Mouse (Mus musculus) embryonic facial prominence, embryonic 10.5 days (tissue): ENCODE measurements around the gene Adgrg5. TPM values are rescaled to one million over a fixed set of nuclear protein-coding genes. Genes with fewer than 3 reads are reported as not detected.

Experiments
- DNase-seq: peaks from one replicate; pipeline ENCODE4 v3.0.0-alpha.2; 2017; ENCODE audit warnings: low spot score
- H3K27ac ChIP-seq: fragments of 300-500 bp; sonication (generic); replicated peaks from 2 replicates; pipeline ENCODE4 v1.5.1; 2016; ENCODE audit warnings: mild to moderate bottlenecking
- H3K27me3 ChIP-seq: fragments of 300-500 bp; sonication (generic); replicated peaks from 2 replicates; pipeline ENCODE4 v1.6.1; 2016; ENCODE audit warnings: low read depth, mild to moderate bottlenecking; ENCODE audit not compliant: poor library complexity, severe bottlenecking
- H3K36me3 ChIP-seq: fragments of 300-500 bp; sonication (generic); replicated peaks from 2 replicates; pipeline ENCODE4 v1.6.1; 2016; ENCODE audit warnings: mild to moderate bottlenecking, moderate library complexity
- H3K4me1 ChIP-seq: fragments of 300-500 bp; sonication (generic); 2 replicates; pipeline ENCODE4 v1.6.1; 2016
- H3K4me3 ChIP-seq: fragments of 300-500 bp; sonication (generic); 2 replicates; pipeline ENCODE4 v1.5.1; 2016; ENCODE audit warnings: mild to moderate bottlenecking, moderate library complexity
- H3K9me3 ChIP-seq: fragments of 300-500 bp; sonication (generic); 2 replicates; pipeline ENCODE4 v1.6.1; 2016; ENCODE audit warnings: mild to moderate bottlenecking
- WGBS: fragments of 180-500 bp; shearing (Covaris S2); methylation state at CpG from one replicate; pipeline ENCODE4 v1.1.7; 2016; 5-methylcytosine and 5-hydroxymethylcytosine counted together
- polyA plus RNA-seq: library from polyadenylated mRNA; unstranded; fragments of >200 nt; fragmentation: Nextera tagmentation; extraction: Ambion mirVana; gene quantifications from 2 replicates; pipeline ENCODE4 v1.2.1, GENCODE M21; 2016

Adgrg5 gene
- polyA plus RNA-seq, 1 experiment from 2014 or later: 0.51 TPM

- H3K27me3 ChIP-seq: no peaks in the 10 kb centered on the region
- DNase-seq: peak; percentile 7
- H3K4me1 ChIP-seq: peaks cover 31% of the 10 kb centered on the region
- H3K27ac ChIP-seq: no peak overlapping the region
- WGBS: 83% methylated on average over 12 of the region's 12 CpGs
- no peak overlapping the region for H3K4me3 ChIP-seq
- no peaks in the 10 kb centered on the region for H3K9me3 ChIP-seq
- peaks cover 73% of the 10 kb centered on the region for H3K36me3 ChIP-seq
Measured at GRCm38 (mm10) chr8:94903709-94904108, 19.8 kb upstream of the Adgrg5 start.

GRCm38 (mm10) chr8:94904450-94905175, 18.9 kb upstream of the Adgrg5 start:
- Histone ChIP-seq H3K9me3 (no peaks in the 10 kb centered on the region), H3K27me3 (no peaks in the 10 kb centered on the region), H3K27ac (no peak overlapping the region), H3K4me3 (no peak overlapping the region), H3K4me1 (peaks cover 27% of the 10 kb centered on the region), H3K36me3 (peaks cover 79% of the 10 kb centered on the region)
- 84% methylated on average over 12 of the region's 12 CpGs for WGBS
- DNase-seq: peak; percentile 6

GRCm38 (mm10) chr8:94907591-94908300, 15.7 kb upstream of the Adgrg5 start:
- H3K4me3 ChIP-seq: no peak overlapping the region
- peak; percentile 6 for DNase-seq
- H3K27me3 ChIP-seq: peaks cover 16% of the 10 kb centered on the region
- H3K9me3 ChIP-seq: no peaks in the 10 kb centered on the region
- peaks cover 88% of the 10 kb centered on the region for H3K36me3 ChIP-seq
- 87% methylated on average over 18 of the region's 18 CpGs for WGBS
- peaks cover 18% of the 10 kb centered on the region for H3K4me1 ChIP-seq
- no peak overlapping the region for H3K27ac ChIP-seq

DNA sequence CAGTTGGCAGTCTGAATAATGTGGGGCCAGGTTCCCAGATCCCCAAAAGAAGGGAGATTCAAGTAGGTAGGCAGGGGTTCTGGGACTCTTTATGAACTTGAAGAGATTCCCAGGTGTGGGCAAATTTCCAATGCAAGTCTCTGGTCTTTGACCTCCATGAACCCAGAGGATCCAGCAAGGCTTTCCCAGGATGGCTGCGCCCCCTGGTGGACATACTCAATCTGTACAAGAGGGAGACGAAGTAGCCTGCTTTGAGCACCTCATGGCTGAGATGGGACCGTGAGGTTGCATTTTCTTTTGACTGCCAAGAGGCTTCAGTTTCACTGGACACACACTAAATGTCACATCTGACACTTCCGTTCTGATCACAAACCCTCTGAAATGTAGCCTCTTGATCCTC, 14.6 kb upstream of the Adgrg5 start:
- WGBS: 5% methylated on average over 4 of the region's 4 CpGs
- H3K27me3 ChIP-seq: peaks cover 27% of the 10 kb centered on the region
- no peak overlapping the region for H3K27ac ChIP-seq
- H3K4me1 ChIP-seq: peaks cover 29% of the 10 kb centered on the region
- H3K36me3 ChIP-seq: peaks cover 84% of the 10 kb centered on the region
- DNase-seq: peak; percentile 87
- no peaks in the 10 kb centered on the region for H3K9me3 ChIP-seq
- no peak overlapping the region for H3K4me3 ChIP-seq

DNA sequence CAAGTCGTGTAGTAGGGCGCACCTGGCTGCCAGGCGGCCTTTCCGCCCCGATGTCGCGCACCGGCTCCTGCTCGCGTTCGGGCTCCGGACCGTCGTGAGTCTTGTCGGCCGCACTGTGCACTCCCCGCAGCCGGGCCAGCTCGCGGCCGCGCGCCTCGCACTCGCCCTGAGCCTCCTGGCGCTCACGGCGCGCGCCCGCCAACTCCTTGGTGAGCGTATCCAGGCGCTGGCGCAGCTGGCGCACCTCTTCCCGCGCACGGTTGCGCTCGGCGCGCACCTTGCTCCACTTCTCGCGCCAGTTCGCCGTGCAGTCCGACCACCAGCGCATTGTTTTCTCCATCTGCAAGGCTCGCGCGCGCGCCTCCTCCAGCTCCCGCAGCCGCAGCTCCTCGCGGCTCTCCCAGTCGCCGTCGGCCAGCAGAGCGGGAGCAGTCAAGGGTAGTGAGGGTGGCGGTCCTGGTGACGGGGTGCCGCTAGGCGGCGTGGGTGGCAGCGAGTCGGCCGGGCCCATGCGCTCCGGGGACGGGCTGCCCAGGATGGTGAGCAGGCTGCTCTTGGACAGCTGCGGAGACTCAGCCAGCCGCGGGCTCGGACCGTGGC, 10.3 kb upstream of the Adgrg5 start:
- no peaks in the 10 kb centered on the region for H3K9me3 ChIP-seq
- peak overlapping the region; percentile 80 for H3K27ac ChIP-seq
- peak overlapping the region; percentile 65 for H3K4me3 ChIP-seq
- peak; percentile 89 for DNase-seq
- peaks cover 43% of the 10 kb centered on the region for H3K36me3 ChIP-seq
- peaks cover 68% of the 10 kb centered on the region for H3K4me1 ChIP-seq
- WGBS: 5% methylated on average over 77 of the region's 77 CpGs
- H3K27me3 ChIP-seq: peaks cover 45% of the 10 kb centered on the region

DNA sequence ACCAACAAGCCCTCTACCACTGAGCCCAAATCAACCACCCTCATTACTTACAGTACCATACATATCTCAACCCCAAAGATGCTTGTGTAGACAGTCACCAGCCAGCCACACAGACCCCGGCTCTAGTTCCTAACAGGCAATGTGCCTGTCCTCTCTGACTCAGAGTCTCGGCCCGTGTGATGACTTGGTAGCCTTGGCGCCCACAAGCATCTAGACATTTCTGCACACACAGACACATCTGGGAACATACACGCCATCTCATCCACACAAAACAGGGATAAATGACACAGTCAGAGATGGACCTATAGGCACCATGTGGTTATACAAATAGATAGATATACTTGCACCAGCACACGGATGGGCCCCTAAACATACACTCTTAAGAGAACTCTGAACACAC, 9.2 kb upstream of the Adgrg5 start:
- Histone ChIP-seq H3K4me1 (peaks cover 64% of the 10 kb centered on the region), H3K27ac (peak overlapping the region; percentile 80), H3K27me3 (peaks cover 53% of the 10 kb centered on the region), H3K9me3 (no peaks in the 10 kb centered on the region), H3K36me3 (peaks cover 35% of the 10 kb centered on the region), H3K4me3 (peak overlapping the region; percentile 65)
- 82% methylated on average over 6 of the region's 6 CpGs for WGBS
- no peak for DNase-seq

DNA sequence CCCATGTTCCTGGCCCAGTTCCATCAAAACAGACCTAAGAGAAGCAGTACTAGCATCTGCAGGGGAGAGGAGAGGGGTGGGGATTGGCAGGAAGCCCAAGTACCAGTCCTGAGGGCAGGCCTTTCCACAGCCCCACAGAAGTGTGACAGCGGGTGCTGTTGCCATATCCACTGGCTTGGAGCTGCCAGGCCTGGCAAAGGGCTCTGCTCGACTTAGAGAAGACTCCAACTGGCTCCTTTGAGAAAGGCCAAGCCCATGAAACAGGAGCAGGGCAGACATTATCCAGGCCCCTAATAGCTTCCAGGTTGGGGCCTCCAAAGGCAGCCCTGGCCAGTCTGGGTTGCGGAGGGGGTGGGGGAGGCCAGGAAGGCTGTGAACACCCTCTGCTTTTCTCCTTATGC, 8.8 kb upstream of the Adgrg5 start:
- Histone ChIP-seq H3K27ac (peak overlapping the region; percentile 80), H3K4me1 (peaks cover 64% of the 10 kb centered on the region)
- DNase-seq: peak; percentile 85

GRCm38 (mm10) chr8:94916311-94916959, 7.1 kb upstream of the Adgrg5 start:
- H3K27me3 ChIP-seq: peaks cover 50% of the 10 kb centered on the region
- no peaks in the 10 kb centered on the region for H3K9me3 ChIP-seq
- H3K4me1 ChIP-seq: peaks cover 60% of the 10 kb centered on the region
- 46% methylated on average over 9 of the region's 9 CpGs for WGBS
- peak overlapping the region; percentile 96 for H3K4me3 ChIP-seq
- peaks cover 20% of the 10 kb centered on the region for H3K36me3 ChIP-seq
- DNase-seq: no peak
- peak overlapping the region; percentile 98 for H3K27ac ChIP-seq

More for the DNA sequence above, 8.8 kb upstream of the Adgrg5 start:
- Histone ChIP-seq H3K36me3 (peaks cover 30% of the 10 kb centered on the region), H3K27me3 (peaks cover 53% of the 10 kb centered on the region), H3K9me3 (no peaks in the 10 kb centered on the region), H3K4me3 (peak overlapping the region; percentile 41)
- 32% methylated on average over 3 of the region's 3 CpGs for WGBS

- Histone ChIP-seq H3K9me3 (no peaks in the 10 kb centered on the region), H3K27me3 (peaks cover 45% of the 10 kb centered on the region), H3K36me3 (peaks cover 15% of the 10 kb centered on the region), H3K4me3 (peak overlapping the region; percentile 96), H3K27ac (peak overlapping the region; percentile 98), H3K4me1 (peaks cover 58% of the 10 kb centered on the region)
- WGBS: 9% methylated on average over 10 of the region's 10 CpGs
- no peak for DNase-seq
Measured at GRCm38 (mm10) chr8:94916960-94917324, 6.6 kb upstream of the Adgrg5 start.

DNA sequence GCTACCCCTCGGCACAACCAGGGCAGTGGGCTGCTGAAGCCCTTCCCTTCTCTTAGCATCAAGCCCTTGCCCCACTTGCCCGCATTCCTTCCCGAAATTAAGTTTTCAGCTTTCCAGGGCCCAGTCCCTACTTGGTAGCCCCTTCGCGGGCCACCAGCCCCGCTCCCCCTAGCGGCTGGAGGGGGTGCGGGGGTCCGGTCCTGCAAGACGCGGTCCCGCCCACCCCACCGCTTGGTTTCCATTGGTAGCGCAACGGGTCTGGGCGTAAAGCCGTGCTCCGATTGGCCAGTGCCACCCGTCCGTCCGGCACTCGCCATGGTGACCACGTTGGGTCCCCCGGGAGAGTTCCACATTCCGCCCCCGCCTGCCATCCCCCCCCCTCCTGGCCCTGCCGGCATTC, 6.1 kb upstream of the Adgrg5 start:
- Histone ChIP-seq H3K27me3 (peaks cover 41% of the 10 kb centered on the region), H3K9me3 (no peaks in the 10 kb centered on the region), H3K4me1 (peaks cover 60% of the 10 kb centered on the region), H3K4me3 (peak overlapping the region; percentile 96), H3K27ac (peak overlapping the region; percentile 98), H3K36me3 (peaks cover 10% of the 10 kb centered on the region)
- DNase-seq: peak; percentile 99
- under 1% methylated on average over 27 of the region's 27 CpGs for WGBS

DNA sequence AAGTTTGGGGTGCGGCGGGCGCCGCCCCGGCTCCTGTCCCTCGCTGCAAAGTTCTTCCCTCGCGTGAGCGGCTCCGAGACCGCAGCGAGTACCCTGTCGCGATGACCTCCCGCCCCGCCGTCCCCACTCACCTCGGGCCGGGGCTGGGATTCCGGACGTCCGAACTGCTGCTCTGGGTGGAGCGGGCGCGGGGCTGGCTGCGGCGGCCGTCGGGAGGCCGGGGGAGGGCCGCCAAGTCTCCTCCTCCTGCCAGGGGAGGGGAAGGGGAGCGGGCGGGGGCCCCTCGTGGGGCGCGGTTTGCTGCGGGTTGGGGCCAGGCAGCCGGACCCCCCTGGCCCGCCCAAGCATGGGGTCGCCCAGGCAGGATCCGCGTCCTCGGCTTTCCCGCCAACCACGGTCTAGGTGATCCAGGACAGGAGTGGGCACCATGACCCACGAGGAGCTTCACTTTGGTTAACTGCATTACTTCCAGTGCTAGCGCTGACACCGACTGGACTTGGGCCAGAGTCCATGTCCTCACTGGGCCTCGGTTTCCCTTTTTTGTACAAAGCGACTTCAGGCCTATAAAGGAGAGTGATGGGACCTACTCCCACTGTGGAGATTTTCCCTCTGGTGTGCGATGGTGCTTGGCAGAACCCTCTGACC, 5.5 kb upstream of the Adgrg5 start, which contains the start of gene Ccdc102a:
Gene Ccdc102a, minus strand, starts transcription at position 248 of the 645 bp plus-strand sequence.
- WGBS: 2% methylated on average over 51 of the region's 51 CpGs

GRCm38 (mm10) chr8:94919256-94919655, 4.2 kb upstream of the Adgrg5 start:
- Histone ChIP-seq H3K4me3 (no peak overlapping the region), H3K36me3 (no peaks in the 10 kb centered on the region), H3K9me3 (no peaks in the 10 kb centered on the region), H3K27me3 (peaks cover 27% of the 10 kb centered on the region), H3K27ac (no peak overlapping the region), H3K4me1 (peaks cover 55% of the 10 kb centered on the region)
- no peak for DNase-seq

More for the DNA sequence above, 5.5 kb upstream of the Adgrg5 start, which contains the start of gene Ccdc102a:
- Histone ChIP-seq H3K27ac (peak within 1 kb of the TSS; percentile 98), H3K4me3 (peak within 1 kb of the TSS; percentile 96), H3K4me1 (peaks cover 63% of the 10 kb centered on the region), H3K9me3 (no peaks in the 10 kb centered on the region), H3K36me3 (peaks cover 4% of the 10 kb centered on the region), H3K27me3 (peaks cover 35% of the 10 kb centered on the region)
- peak; percentile 79 for DNase-seq
